Mouse (Mus musculus): Measurements from ENCODE around the gene Tsnaxip1. TPM values are rescaled to one million over a fixed set of nuclear protein-coding genes. Genes with fewer than 3 reads are reported as not detected.

Gene Tsnaxip1
- polyA plus RNA-seq, 2 experiments, result 0.18 to 0.19 TPM

DNA sequence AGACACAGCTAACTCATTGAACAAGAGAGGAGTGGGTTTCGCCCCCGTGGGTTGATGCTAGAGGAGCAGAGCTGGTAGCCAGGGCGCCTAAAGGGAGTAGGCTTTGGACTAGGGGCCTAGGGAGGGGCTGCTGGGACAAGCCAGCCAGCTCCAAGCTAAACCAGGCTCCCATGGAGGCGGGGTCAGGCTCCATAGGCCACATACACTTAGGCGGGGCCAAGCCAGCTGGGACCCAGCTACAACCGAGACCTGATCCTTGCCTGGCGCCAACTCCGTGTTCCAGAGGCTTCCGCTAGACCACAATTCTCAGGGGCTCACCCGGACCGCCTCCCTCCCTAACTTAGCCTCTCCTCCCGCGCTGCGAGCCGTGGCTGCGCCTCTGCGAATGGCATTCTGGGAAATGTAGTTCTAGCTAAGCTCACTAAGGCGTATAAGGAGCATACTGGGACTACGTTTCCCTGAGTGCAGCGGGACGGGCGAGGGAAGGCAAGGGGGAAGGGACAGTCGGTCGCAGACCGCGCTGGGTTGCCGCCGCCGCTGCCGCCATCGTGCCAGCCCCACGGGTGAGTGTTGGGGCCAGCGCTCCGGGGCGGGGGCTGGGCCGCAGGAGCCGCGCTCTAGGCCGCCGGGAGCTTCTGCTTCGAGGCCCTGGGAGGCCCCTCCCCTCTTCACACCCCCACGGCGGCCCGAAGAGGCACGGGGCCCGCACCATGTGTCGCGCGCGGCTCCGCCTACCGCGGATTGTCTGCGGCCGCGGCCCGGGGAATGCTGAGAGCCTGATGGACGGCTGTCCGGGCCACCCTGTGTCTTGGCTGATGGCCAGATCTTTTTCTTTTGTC, 32.8 kb downstream of the Tsnaxip1 start, which contains the start of gene Nutf2:
Nutf2 (plus strand) TSS at position 438 of the 839 bp plus-strand sequence.
- peak; percentile 97 for ATAC-seq (ENCODE audit: low FRiP score, low read depth)

DNA sequence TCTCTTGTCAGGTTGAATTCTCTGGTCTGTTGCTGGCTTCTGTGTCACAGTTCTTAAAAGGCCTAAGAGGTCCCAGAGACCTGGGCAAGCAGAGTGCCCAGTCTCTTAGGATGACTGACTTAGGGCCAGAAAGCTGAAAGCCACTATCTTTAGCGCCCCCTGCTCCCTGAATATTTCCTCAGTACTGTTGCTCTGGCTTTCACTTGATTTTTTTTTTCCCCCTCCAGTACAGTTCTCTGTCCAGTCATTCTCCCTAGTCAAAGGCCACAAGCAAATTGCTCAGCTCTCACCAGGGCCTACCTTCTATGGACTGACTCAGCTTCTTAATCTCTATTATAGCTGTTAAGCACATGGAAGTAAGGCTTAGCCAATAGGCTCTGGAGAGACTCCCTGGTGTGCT, 34.4 kb downstream of the Tsnaxip1 start:
- H3K27ac ChIP-seq (replicated peaks; ENCODE audit: low read depth, low read length), result no peak overlapping the region
- H3K4me3 ChIP-seq (replicated peaks; ENCODE audit: low read length), result peak overlapping the region; percentile 91
- DNase-seq (ENCODE audit: low spot score) (peak; percentile 48), ATAC-seq (ENCODE audit: low FRiP score, low read depth) (no peak)
- peaks cover 28% of the 10 kb centered on the region for H3K4me1 ChIP-seq (ENCODE audit: control insufficient read depth, insufficient read depth, low read length)
- H3K9me3 ChIP-seq (ENCODE audit: control insufficient read depth, low read length), result no peaks in the 10 kb centered on the region
- no peaks in the 10 kb centered on the region for H3K27me3 ChIP-seq (ENCODE audit: control insufficient read depth, insufficient read depth, low read length)
- 10% methylated on average over 1 of the region's 1 CpGs for WGBS
- H3K36me3 ChIP-seq (ENCODE audit: control insufficient read depth, insufficient read depth, low read length), result peaks cover 30% of the 10 kb centered on the region
- peak overlapping the region; percentile 75 for H3K4me2 ChIP-seq (replicated peaks; ENCODE audit: low read depth, low read length, severe bottlenecking)
- TF ChIP-seq POLR2A (IDR thresholded peaks at IDR 0.05; ENCODE audit: borderline replicate concordance, extremely low read depth, insufficient read depth, insufficient read length), result no peak
- peak overlapping the region; percentile 90 for H3K9ac ChIP-seq (ENCODE audit: low read depth, low read length, severe bottlenecking)

More for the DNA sequence above, 32.8 kb downstream of the Tsnaxip1 start, which contains the start of gene Nutf2:
- WGBS, result under 1% methylated on average over 54 of the region's 59 CpGs
- peak; percentile 73; the same call in 1 of the 2 replicates for TF ChIP-seq POLR2A (IDR thresholded peaks at IDR 0.05; ENCODE audit: borderline replicate concordance, extremely low read depth, insufficient read depth, insufficient read length)
- peak; percentile 99 for DNase-seq (ENCODE audit: low spot score)
- H3K4me2 ChIP-seq (replicated peaks; ENCODE audit: low read depth, low read length, severe bottlenecking), result peak within 1 kb of the TSS; percentile 75
- H3K27ac ChIP-seq (replicated peaks; ENCODE audit: low read depth, low read length), result peak within 1 kb of the TSS; percentile 86
- peak within 1 kb of the TSS; percentile 90 for H3K9ac ChIP-seq (ENCODE audit: low read depth, low read length, severe bottlenecking)
- H3K4me1 ChIP-seq (ENCODE audit: control insufficient read depth, insufficient read depth, low read length), result peaks cover 38% of the 10 kb centered on the region
- H3K36me3 ChIP-seq (ENCODE audit: control insufficient read depth, insufficient read depth, low read length), result peaks cover 15% of the 10 kb centered on the region; the same call in 1 of the 2 replicates
- H3K9me3 ChIP-seq (ENCODE audit: control insufficient read depth, low read length), result no peaks in the 10 kb centered on the region
- peak within 1 kb of the TSS; percentile 91 for H3K4me3 ChIP-seq (replicated peaks; ENCODE audit: low read length)
- H3K27me3 ChIP-seq (ENCODE audit: control insufficient read depth, insufficient read depth, low read length), result no peaks in the 10 kb centered on the region

DNA sequence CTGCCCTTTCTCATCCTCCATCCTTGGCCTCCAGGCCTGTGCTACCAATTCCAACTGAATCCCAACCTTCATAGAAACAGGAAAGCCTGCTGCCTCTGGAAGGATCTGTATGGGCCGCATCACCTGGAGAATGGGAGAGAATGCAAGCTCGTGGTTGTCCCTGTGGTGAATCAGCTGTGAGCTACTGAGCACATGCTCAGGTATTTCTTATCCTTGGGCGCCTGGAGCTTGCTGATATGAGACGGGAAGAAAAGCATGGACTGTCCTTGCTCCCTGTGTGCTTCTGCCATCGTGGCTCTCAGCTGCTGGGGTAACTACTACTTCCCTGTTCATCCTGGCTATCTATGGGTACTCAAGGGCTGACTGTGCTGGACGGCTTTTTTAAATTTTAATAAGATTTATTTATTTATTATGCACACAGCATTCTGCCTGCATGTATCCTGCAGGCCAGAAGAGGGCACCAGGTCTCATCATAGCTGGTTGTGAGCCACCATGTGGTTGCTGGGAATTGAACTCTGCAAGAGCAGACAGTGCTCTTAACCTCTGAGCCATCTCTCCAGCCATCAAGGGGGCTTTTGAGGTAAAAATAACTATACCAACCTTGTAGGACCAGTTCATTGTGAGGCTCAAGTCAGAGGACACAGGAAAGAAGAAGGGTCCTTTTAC, 39.0 kb downstream of the Tsnaxip1 start:
- Histone ChIP-seq H3K9ac (ENCODE audit: low read depth, low read length, severe bottlenecking) (no peak overlapping the region), H3K27me3 (ENCODE audit: control insufficient read depth, insufficient read depth, low read length) (no peaks in the 10 kb centered on the region), H3K27ac (replicated peaks; ENCODE audit: low read depth, low read length) (no peak overlapping the region), H3K4me2 (replicated peaks; ENCODE audit: low read depth, low read length, severe bottlenecking) (no peak overlapping the region), H3K4me3 (replicated peaks; ENCODE audit: low read length) (no peak overlapping the region), H3K36me3 (ENCODE audit: control insufficient read depth, insufficient read depth, low read length) (peaks cover 69% of the 10 kb centered on the region), H3K9me3 (ENCODE audit: control insufficient read depth, low read length) (no peaks in the 10 kb centered on the region), H3K4me1 (ENCODE audit: control insufficient read depth, insufficient read depth, low read length) (peaks cover 7% of the 10 kb centered on the region)
- WGBS, result 88% methylated on average over 6 of the region's 6 CpGs
- no peak for DNase-seq (ENCODE audit: low spot score)
- ATAC-seq (ENCODE audit: low FRiP score, low read depth), result no peak
- no peak for TF ChIP-seq POLR2A (IDR thresholded peaks at IDR 0.05; ENCODE audit: borderline replicate concordance, extremely low read depth, insufficient read depth, insufficient read length)

DNA sequence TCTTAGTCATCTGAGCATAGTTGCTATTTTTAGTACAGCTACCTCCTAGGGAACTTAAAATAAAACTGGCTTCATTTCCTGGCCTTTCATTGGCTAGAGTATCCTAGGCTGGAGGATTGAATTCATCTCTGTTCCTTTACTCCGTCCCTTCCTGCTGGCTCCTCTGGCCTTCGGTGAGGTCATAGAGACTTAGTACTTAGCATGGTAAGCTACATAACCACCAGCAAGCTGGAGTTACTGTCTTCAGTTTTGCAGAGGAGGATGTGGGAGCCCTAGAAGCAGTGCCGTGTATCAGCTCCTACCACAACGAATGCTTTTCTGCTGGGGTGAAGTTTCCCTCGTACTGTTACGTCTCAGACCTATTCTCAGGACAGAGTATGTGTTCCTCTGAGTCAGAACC, 46.8 kb downstream of the Tsnaxip1 start:
- no peak for ATAC-seq (ENCODE audit: low FRiP score, low read depth)
- 90% methylated on average over 6 of the region's 6 CpGs for WGBS
- TF ChIP-seq POLR2A (IDR thresholded peaks at IDR 0.05; ENCODE audit: borderline replicate concordance, extremely low read depth, insufficient read depth, insufficient read length), result no peak

DNA sequence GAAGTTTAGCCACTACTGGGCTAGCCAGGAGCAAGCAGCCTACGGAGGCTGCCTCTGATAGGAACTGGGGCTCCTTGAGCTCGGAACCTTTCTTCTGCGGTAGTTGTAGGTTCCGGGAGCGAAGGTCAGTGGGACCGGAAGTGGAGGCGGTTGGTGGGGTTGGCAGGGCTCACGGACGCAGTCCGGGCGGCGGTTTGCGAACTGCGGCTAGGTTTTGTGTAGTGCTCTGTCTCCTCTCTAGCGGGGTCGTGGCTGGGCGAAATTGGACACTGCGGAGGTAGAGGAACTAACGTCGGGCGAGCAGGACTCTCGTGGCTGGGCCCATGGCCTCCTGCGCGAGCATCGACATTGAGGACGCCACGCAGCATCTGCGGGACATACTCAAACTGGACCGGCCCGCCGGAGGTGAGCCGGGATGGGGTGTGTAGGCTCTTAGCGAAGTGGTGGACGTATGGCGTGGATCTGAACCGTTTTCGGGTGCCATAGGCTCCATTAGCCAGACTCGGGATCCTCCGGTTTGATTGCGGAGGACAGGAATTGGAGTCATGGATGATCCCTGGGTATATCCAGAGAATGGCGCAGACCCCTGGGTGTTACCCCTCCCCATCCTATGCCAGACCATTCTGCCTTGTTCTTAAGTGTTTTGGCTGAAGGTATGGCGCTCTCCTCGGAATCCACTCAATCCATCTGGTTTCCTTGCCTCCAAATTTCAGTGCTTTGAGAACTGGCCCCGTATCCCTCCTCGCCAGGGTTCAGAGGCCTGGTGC, 53.4 kb downstream of the Tsnaxip1 start, which contains the start of gene Edc4:
Edc4 (plus strand) TSS at position 128 of the 767 bp plus-strand sequence.
- no peaks in the 10 kb centered on the region for H3K27me3 ChIP-seq (ENCODE audit: control insufficient read depth, insufficient read depth, low read length)

More for the DNA sequence above, 46.8 kb downstream of the Tsnaxip1 start:
- H3K27ac ChIP-seq (replicated peaks; ENCODE audit: low read depth, low read length), result no peak overlapping the region
- no peak overlapping the region for H3K4me2 ChIP-seq (replicated peaks; ENCODE audit: low read depth, low read length, severe bottlenecking)
- H3K4me3 ChIP-seq (replicated peaks; ENCODE audit: low read length), result no peak overlapping the region
- no peak for DNase-seq (ENCODE audit: low spot score)
- no peaks in the 10 kb centered on the region for H3K9me3 ChIP-seq (ENCODE audit: control insufficient read depth, low read length)
- no peaks in the 10 kb centered on the region for H3K4me1 ChIP-seq (ENCODE audit: control insufficient read depth, insufficient read depth, low read length)
- no peaks in the 10 kb centered on the region for H3K27me3 ChIP-seq (ENCODE audit: control insufficient read depth, insufficient read depth, low read length)
- H3K36me3 ChIP-seq (ENCODE audit: control insufficient read depth, insufficient read depth, low read length), result peaks cover 78% of the 10 kb centered on the region
- no peak overlapping the region for H3K9ac ChIP-seq (ENCODE audit: low read depth, low read length, severe bottlenecking)

More for the DNA sequence above, 53.4 kb downstream of the Tsnaxip1 start, which contains the start of gene Edc4:
- H3K27ac ChIP-seq (replicated peaks; ENCODE audit: low read depth, low read length), result peak within 1 kb of the TSS; percentile 73
- H3K36me3 ChIP-seq (ENCODE audit: control insufficient read depth, insufficient read depth, low read length), result peaks cover 57% of the 10 kb centered on the region
- peak within 1 kb of the TSS; percentile 82 for H3K4me3 ChIP-seq (replicated peaks; ENCODE audit: low read length)
- H3K9me3 ChIP-seq (ENCODE audit: control insufficient read depth, low read length), result no peaks in the 10 kb centered on the region
- peak within 1 kb of the TSS; percentile 70 for H3K4me2 ChIP-seq (replicated peaks; ENCODE audit: low read depth, low read length, severe bottlenecking)
- H3K9ac ChIP-seq (ENCODE audit: low read depth, low read length, severe bottlenecking), result peak within 1 kb of the TSS; percentile 90
- 1% methylated on average over 45 of the region's 45 CpGs for WGBS
- H3K4me1 ChIP-seq (ENCODE audit: control insufficient read depth, insufficient read depth, low read length), result peaks cover 12% of the 10 kb centered on the region; the same call in 1 of the 2 replicates
- ATAC-seq (ENCODE audit: low FRiP score, low read depth), result peak; percentile 74
- peak; percentile 75 for DNase-seq (ENCODE audit: low spot score)
- TF ChIP-seq POLR2A (IDR thresholded peaks at IDR 0.05; ENCODE audit: borderline replicate concordance, extremely low read depth, insufficient read depth, insufficient read length), result peak; percentile 95; the same call in 1 of the 2 replicates
